Mouse (Mus musculus) telencephalon, adult 2 months (tissue): ENCODE measurements around the gene Dgki.

Experiments
- DNase-seq: peaks from one replicate; pipeline ENCODE4 v3.0.0-alpha.2; 2011; ENCODE audit warnings: low read depth, low spot score

Gene Dgki

DNA sequence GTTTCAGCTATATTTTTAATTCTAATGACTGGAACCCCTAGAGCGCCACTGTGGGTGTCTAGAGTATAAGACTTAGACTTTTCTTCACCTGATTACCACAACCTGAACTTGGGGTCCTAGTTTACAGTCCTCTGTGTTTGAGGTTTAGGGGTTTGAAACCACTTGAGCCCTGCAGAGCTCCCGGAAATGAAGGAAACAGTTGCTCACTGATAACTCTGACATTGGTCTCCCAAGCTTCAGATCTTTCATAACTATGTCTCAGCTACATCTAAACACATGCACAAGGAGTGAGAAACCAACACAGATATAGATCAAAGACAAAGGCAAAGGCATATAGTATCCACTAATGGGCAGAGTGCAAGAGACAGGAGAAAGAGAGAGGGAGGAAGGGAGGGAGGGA, 271.7 kb downstream of the Dgki start:
- no peak for DNase-seq

DNA sequence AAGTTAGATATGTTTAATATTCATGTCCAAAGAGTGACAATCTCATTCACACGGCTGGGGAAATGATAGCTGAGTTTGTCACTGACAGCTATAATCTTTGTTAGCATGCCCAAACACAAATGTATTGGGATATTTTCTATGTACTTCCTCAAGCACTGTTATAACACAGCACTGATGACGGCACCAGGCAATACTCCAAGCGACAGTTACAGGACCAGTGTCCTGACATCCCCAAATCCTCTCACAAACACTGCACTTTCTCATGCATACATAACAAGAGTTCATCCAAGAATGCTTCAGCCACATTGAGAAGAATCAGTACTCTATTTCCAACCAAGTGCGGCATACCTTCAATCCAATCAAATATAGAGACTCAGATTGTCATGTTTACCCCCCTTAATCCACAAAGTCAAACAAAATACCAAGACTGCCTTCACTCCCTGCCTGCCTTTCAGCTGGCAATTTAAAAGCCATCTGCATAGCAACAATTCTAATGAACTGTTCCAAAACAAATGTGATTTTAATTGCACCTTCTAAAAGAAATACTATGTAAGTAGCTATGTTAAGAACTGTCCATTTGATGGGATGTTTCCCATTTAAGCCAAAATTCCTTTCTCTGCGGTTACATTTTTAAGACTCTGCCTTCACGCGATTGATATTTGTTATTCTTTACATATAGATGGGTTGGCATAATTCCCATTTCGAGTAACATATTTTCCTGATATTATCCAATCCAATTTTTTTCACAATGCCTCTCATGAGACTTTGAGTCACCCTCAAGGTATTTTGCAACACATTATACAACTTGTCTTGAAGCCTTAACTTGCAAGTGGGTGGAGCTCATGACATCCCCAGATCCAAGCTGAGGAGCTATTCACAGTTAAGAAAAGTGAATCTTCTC, 273.4 kb downstream of the Dgki start:
- no peak for DNase-seq

DNA sequence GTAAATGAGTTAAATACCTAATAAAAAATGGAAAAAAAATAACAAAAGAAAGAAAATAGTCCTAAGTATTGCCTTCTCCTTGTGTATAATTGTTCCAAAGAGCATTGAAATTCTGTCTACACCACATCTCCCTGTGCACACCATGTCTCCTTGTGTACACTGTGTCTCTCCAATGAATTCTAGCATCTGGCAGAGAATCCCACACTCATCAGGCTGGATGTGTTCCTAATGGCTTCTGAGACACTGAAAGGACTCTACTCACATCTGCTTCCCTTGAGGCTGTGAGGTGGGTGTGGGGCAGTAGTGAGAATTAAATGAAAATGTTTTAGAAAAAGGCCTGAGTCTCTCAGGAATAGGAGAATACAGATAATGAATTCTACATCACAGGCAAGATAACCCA, 283.9 kb downstream of the Dgki start:
- DNase-seq = no peak

DNA sequence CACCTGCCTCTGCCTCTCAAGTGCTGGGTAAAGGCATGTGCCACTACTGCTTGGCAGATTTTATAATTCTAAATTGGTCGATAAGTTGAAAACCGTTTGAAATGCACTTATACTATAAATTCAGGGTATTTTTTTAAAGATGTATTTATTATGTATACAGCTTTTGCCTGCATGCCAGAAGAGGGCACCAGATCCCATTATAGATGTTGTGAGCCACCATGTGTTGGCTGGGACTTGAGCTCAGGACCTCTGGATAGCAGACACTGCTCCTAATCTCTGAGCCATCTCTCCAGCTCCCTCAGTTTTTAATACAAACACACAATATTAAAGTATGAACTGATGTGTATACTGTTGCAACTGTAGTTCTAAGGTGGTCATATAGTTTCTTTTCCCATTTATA, 288.4 kb downstream of the Dgki start:
- DNase-seq = no peak

DNA sequence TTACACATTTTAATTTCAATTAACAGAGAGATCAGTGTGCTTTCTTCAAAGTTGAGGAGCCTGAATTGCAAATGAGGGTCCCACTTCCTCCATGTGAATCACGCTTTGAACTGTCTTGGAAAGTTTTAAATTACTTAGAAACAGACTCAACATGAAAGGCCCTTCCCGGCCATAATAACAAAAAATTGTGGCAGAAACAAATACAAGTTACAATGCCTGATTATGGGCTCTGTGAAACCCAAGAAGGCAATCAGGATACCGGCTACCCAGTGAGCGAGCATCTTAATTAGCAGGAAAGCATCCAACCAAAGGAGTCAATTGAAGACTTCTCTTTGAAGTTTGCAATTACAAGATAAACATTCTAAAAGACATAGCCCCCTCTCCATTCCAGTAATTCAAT, 292.4 kb downstream of the Dgki start:
- DNase-seq = no peak

DNA sequence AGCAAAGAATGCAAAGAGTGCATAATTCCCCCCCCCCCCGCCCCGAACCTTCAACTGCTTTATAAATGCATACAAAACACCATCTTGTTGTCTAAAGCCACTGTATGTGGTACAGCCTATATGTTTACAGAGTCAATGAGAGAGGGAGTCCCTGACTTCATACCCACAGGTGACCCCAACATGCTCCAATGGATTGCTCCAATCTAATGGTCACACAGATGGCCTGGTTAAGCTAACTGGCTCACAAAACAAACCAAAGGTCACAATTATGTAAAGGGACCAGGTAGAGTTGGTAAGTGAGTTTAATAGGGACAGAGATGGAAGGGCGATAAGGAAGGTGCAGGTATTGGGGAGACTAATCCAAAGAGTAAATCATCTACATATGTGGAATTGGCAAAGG, 295.1 kb downstream of the Dgki start:
- no peak for DNase-seq

DNA sequence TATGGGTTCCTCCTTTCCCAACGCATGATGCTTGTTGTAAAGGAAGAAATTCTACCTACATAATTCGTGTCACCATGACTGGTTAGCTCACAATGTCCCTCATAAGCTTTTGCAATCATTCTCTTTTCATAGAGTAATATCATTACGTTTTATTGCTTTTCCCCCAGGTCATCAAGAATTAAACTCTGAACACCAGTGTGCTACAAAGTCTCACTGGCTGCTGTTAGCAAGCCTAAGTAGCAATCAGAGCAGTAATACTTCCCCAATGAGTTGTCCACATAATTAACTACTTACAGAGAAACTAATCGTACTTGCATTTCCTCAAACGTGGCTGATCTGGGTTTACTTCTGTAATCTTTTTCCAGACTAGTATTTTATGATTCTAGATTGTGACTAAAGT, 296.7 kb downstream of the Dgki start:
- DNase-seq = no peak

DNA sequence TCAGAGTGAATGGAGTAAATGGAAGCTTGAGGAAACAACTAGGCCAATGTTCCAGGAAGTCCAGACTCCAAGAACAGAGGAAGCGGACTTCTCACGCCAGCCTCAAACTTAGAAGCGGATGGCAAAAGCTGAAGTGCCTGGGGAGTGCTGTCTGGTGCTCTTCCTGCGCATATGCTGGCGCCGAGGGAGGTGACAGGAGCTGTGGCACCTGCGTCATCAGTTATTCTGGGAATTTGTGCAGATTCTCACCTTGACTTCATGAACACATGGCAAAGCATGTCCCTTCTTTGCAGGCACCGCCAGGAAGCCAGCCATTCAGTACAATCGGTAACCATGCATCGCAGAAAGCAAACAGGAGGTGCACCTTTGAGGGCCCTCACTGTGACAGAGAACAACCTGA, 301.0 kb downstream of the Dgki start:
- peak; percentile 46 for DNase-seq

DNA sequence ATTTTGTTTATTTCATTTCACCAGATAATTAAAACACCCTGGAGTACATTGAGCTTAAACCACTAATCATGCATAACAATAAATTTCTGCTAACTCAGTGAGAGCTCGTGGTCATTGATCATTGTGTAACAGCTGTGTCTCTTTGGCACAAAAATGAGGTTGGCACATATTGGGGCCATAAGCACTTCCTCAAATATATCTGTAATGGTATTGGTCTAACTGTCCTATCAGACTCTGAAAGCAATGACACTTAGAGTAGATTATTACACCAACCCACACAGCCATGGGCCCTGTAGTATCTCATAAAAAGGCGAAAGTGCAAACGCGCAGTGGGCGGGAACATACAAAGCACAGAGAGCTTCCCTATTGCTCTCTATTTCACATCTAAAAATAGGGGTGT, 305.7 kb downstream of the Dgki start:
- no peak for DNase-seq

DNA sequence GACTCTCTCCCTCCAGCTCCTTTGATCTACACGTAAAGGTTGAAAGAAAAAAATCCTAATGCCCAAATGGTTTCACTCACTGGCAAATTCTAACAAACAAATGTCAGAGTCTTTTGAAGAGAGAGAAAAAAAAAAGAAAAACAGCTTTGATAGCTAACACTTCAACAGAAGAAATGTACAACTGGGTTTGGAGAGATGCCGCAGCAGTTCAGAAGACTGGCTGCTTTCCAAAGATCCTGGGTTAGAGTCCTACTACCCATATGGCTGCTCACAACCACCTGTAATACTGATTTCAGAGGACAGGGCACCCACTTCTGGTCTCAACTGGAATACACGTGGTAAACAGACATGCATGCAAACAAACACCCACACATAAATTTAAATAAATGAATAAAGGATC, 309.8 kb downstream of the Dgki start:
- no peak for DNase-seq

DNA sequence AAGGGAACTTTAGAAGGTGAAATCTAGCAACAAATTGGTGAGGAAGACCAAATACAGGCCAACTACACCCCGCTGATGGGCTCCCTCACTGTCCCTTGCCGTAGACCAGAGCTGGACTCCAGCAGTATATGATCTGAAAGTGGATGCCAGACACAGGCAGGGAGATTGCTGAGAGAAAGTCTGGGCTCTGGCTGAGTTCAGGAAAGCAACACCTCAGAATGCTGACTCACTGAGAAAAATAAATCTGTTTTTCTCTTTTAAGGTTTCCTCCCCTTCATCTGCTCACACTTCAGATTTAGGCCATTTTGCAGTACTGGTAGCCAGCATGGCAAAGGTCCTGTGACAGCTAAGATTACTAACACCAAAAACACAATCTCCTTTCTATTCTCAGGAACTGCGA, 311.2 kb downstream of the Dgki start:
- peak; percentile 39 for DNase-seq

DNA sequence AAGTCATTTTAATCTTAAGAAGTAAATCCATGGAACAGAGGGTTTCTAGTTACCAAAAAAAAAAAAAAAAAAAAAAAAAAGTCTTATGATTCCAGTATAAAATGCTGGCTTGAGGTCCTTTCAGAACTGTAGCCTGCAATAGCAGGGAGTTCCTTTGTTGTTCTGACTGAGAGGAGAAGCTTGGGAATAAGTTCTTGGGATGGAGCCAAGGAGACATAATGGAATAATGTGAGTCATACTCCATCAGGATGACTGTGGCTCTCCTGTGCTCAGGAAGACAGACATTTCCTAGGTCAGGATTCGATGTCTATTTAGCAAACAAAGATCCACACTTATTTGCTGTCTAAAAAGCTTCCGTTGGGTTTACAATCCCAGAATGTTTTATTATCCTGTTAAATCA, 318.3 kb downstream of the Dgki start:
- DNase-seq = peak; percentile 74

DNA sequence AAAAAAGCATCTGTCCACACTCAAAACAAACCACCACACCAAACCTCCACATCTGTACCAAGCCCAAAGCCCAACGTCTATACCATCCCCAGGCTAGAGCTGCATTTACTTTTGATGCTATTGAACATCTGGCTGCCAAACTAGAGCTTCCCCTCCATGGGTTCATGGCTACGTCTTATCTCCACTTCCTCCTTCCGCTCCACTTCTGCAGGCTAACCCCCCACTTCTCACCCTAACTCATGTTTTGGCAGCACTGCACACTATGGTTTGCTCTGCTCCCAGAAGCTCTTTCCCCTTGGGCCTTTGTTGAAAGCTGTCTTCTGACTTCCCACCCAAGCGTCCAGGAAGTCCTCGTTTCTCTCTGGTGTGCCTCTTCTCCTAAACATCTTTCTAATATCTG, 319.5 kb downstream of the Dgki start:
- no peak for DNase-seq

DNA sequence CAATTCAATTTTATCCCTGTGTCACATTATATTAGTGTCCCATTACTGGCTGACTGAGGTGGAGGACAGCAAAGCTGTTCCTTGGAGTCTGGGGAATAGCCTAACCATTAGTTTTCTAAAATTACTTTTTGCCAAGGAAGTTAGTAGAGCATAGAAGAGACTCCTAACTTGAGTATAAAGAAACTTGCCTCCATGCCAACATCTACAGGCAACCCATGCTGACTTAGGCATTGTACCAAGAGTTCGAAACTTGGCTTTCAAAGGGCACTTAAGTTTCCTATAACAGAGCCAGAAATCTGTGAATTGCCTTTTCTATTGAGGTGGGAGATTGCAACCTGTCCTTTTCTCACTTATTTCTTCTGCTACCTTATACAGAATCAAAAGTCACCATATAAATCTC, 321.8 kb downstream of the Dgki start:
- no peak for DNase-seq

DNA sequence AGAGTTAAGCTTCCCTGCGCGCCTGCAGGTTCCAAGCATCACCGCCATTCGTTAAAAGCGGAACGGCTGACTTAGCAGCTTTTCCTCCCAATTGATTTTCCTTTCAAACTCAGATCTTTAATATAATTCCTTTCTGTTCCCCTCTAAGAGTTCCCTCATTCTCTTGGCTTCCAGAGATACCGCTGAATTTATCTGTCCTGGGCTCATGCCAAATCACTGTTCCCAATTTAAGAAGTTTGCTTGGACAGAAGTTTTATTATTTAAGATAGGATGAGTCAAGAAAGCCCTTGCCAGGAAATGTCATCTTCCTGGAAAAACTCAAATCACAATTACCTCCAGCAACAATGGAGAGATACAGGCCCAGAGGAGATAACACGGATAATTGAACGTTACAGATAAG, 326.9 kb downstream of the Dgki start:
- peak; percentile 26 for DNase-seq

DNA sequence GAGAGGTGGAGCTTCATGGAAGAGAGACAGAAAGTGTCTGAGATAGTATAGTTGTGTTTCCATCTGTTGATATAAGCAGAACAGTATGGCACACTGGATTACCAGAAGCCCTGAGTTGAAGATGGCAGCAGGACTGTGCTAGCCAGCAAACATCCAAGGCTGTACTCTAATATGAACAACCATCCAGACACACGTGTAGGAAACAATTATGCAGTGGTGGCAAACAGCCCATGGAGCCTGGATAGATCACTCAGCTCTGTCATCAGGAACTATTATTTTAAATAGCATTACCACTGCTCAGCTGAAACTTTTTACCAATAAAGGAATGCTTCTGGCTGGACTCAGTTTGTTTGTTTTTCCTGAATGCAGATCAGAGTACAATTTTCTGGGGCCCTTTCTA, 327.5 kb downstream of the Dgki start:
- no peak for DNase-seq

DNA sequence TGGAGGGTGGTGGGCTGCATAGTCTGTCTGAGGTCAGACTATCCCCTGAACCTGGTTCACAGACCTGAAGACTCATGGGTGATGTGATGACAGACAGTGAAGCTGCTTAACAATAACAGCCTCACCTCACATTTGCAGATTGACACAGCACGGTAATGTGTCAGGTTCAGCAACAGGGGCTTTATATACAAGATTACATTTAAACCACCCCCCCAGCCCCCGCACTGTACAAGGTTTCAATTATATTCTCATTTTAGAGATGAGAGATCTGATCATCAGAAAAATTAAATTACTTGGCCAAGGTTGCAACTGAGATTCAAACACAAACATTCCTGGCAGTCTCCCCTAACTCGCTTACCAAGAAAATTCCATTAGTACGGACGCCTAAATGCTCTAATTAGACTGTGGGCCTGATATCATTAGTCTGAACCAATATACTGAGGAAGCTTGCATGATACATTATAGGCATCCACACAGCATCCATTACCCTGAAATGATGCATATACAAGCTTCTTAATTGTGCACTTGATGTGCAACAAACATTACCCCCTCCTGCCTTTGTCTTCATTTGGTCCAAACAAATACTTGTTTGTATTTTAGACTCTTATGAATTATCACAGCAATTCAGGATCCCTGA, 330.6 kb downstream of the Dgki start:
- no peak for DNase-seq

DNA sequence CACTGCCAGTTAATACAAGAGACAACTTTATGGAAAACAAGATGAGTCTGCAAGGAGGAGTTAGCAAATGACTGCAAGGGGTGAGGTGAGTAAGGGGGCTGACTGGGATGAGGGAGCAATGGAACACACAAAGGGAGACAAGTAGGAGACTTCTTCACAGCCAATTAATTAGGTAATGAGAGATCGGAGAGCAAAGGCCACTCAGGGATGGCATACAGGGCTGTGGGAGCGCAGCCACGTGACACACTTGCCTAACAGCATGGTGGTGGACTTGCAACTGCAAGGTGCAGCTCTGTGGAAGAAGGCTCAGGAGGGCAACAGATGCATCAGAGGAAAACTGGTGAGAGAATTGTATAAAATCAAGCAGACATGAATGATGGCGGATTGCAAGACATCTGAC, 339.3 kb downstream of the Dgki start:
- DNase-seq = no peak

DNA sequence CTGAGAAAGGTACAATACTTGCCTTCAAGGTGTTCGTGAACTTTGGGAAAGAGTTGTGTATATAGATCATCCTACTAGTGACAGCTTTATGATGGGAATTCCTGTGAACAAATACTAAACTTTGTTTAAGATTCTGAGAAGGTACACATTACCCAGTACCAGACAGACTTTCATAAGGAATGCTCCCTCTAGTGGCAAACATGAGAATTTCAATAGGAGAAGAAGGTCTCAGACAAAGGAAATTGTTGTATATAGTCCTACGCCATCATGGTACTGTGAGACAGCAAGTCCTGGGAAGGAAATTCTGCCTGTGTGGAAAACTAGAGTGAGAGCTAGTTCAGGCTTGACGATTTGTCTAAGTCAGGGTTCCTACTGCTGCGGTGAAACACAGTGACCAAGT, 344.7 kb downstream of the Dgki start:
- DNase-seq = peak; percentile 11

DNA sequence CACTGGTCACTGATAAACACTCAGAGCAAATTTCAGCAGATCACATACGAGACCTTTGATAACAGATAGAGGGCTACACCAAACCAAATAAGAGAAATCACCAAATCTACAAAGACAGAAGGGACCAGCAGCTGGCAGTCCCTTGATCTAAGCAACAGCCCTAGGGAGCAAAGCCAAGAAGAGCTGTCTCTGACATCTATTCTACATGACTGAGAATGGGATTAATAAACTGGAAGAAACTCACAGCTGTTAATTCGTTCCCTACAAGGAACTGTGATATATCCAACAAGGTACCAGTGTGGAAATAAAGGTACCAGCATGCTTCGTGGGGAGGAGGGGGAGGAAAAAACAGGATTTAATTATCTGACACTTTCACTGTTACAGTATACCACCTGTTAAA, 349.3 kb downstream of the Dgki start:
- DNase-seq = no peak

DNA sequence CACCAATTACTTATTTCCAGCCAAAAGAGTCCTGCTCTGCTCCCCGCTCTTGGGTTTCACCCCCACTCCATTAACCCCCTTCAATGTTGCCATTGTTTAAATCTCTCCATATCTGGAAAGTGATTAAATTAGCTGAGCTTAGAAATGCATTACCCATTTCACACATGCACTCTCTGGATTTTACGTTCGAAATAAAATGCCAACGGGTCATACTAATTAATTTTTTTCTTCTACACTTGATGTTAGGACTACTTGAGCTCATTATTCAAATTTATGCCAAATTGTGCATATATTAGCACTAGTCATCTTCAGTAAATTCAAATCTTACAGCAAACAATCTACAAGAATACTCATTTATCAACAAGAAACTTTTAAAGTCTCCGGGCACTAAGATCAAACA, 352.1 kb downstream of the Dgki start:
- no peak for DNase-seq

DNA sequence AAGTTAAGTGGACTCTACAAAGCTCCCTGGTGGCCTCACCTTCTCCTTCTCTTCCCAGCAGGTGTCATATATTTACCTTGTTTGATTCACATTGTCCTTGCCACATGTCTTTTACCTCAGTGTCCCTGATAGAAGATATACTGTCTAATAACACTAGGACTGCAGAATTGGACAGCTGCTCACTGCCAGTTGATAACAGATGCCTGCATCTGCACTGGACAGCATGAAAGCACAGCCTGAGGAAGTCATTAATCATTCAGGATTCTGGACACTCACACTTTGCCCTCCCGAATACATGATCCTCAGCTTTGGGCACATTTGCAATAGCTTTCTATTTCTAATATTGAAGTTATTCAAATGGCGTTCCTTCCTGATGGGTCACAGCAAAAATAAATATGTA, 362.5 kb downstream of the Dgki start:
- no peak for DNase-seq

DNA sequence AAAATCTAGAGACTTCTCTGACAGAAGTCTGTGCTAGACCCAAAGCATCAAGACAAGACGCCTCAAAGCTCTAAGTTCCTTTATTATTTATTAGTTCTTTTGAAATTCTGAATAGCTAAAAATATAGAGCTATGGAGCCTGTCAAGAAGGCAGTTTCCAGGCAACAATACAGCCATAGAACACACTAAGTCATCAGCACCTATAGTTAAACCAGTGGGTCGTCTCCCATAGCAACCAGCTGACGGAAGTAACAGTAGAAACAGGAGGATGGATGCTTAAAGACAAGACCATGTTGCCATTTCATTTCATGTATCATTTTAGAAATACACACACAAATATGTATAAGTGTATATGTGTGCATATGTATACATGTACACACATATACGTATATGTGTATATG, 363.2 kb downstream of the Dgki start:
- DNase-seq = peak; percentile 15
